Comparison of ENCODE assay signal across 8 mouse cellular contexts in the genomic region with DNA sequence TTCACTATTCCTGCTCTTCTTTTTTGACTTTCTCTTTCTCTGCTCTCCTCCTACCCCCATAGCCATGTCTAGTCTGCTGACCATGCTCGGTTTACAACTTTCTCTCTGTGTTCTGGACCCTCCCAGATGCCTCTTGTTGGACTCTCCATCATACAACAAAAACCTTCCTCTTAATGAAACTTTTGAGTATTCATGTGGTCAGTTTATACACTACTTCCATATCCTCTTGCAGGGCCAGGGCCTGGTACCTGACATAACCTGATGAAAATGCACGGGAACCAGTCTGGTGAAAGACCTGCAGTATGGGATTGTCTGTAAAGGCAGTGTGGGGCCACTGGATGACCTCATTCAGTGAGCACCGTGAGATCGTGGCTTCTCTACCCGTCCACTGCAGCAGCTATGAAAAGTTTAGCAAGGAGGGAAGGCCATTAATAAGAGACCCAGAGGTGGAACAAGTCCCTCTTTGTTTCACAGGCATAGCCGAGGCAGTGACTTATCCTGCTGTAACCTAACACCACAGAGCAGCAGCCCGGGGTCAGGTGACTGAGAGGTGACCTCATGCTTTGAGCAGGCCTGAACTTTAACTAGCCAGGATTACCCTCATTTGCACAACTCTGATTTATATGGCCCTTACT. TPM values are rescaled to one million over a fixed set of nuclear protein-coding genes. Genes with fewer than 3 reads are reported as not detected.
DNase-seq lines count a peak whose midpoint lies in the region; ATAC-seq and TF ChIP-seq lines count a peak whose summit lies in the region.
"Had no signal": no experiment of that assay in that cellular context is flagged by ENCODE, and none has a peak within 500 bp of the region (broad histone marks: within the 10 kb centered on the region; RNA-seq: fewer than 3 reads in every experiment).

No protein-coding gene starts in this region.

- H3K36me3 ChIP-seq in CH12.LX (replicated peaks in 1 of 2; ENCODE audit: control insufficient read depth in 1 of 2, insufficient read depth in 1 of 2, low read length in 1 of 2): no peaks in the 10 kb centered on the region
- no peaks in the 10 kb centered on the region for H3K36me3 ChIP-seq in forebrain, embryonic 16.5 days (ENCODE audit: control insufficient read depth, insufficient read depth)
- H3K36me3 ChIP-seq in kidney, embryonic 15.5 days: no peaks in the 10 kb centered on the region
- H3K36me3 ChIP-seq in neural tube, embryonic 12.5 days: 0 out of 2 replicates have a peak, but pooled peaks cover 2% of the 10 kb centered on the region

- no peak overlapping the region for H3K4me3 ChIP-seq in CH12.LX (replicated peaks in 1 of 3; ENCODE audit: low read depth in 2 of 3, low read length in 2 of 3, poor library complexity in 1 of 3)
- H3K4me3 ChIP-seq in forebrain, embryonic 16.5 days (replicated peaks; ENCODE audit: low read length): no peak overlapping the region
- no peak overlapping the region for H3K4me3 ChIP-seq in kidney, embryonic 15.5 days (replicated peaks)
- no peak overlapping the region for H3K4me3 ChIP-seq in neural tube, embryonic 12.5 days
- H3K4me3 ChIP-seq: erythroblast, embryonic 14.5 days had no signal

- TF ChIP-seq CTCF in CH12.LX (conservative IDR thresholded peaks at IDR 0.05 in 1 of 2, IDR thresholded peaks at IDR 0.05 in 1 of 2; ENCODE audit: low read depth in 2 of 2, low read length in 2 of 2): no peak

- H3K4me1 ChIP-seq in CH12.LX (ENCODE audit: control insufficient read depth in 1 of 2, insufficient read depth in 2 of 2): peaks cover 8 to 27% of the 10 kb centered on the region in 2 experiments; a peak in 3 of 4 replicates
- H3K4me1 ChIP-seq in forebrain, embryonic 16.5 days (replicated peaks; ENCODE audit: control insufficient read depth, insufficient read depth, low read length): peaks cover 11% of the 10 kb centered on the region
- H3K4me1 ChIP-seq in kidney, embryonic 15.5 days: peaks cover 30% of the 10 kb centered on the region
- H3K4me1 ChIP-seq in neural tube, embryonic 12.5 days: peaks cover 15% of the 10 kb centered on the region; the same call in 1 of the 2 replicates

- WGBS in forebrain, embryonic 16.5 days: 13% methylated on average over 7 of the region's 7 CpGs
- WGBS in kidney, embryonic 15.5 days: 19% methylated on average over 7 of the region's 7 CpGs
- 15% methylated on average over 7 of the region's 7 CpGs for WGBS in neural tube, embryonic 12.5 days

- DNase-seq in CH12.LX (ENCODE audit: extremely low read depth): peak; percentile 37
- peak; percentile 31 for DNase-seq in WW6 (ENCODE audit: low read depth, low spot score)
- no peak for DNase-seq in right cerebral cortex, postnatal 36 days (ENCODE audit: low spot score in 2 of 2)
- no peak for DNase-seq in spleen, postnatal 10 days (ENCODE audit: low spot score in 2 of 2)

- no peaks in the 10 kb centered on the region for H3K27me3 ChIP-seq in CH12.LX (replicated peaks)
- no peaks in the 10 kb centered on the region for H3K27me3 ChIP-seq in forebrain, embryonic 16.5 days (replicated peaks; ENCODE audit: control insufficient read depth, insufficient read depth, low read length)
- H3K27me3 ChIP-seq in kidney, embryonic 15.5 days: no peaks in the 10 kb centered on the region
- H3K27me3 ChIP-seq in neural tube, embryonic 12.5 days (replicated peaks): no peaks in the 10 kb centered on the region

- H3K27ac ChIP-seq in CH12.LX (ENCODE audit: insufficient read depth, low read depth): no peak overlapping the region
- no peak overlapping the region for H3K27ac ChIP-seq in forebrain, embryonic 16.5 days (ENCODE audit: low read length)
- peak overlapping the region; percentile 88 for H3K27ac ChIP-seq in kidney, embryonic 15.5 days
- no peak overlapping the region for H3K27ac ChIP-seq in neural tube, embryonic 12.5 days

- TF ChIP-seq EP300 in CH12.LX (IDR thresholded peaks at IDR 0.05; ENCODE audit: low read length): no peak

- in situ Hi-C loops in CH12.LX (cut with MboI; ENCODE audit: low pct_ligation_motif_present, low pct_unique_long_range_greater_than_20kb, low sequenced_read_pairs): no loop called here

- H3K4me2 ChIP-seq in CH12.LX (ENCODE audit: insufficient read depth, low read depth, poor library complexity, severe bottlenecking): 0 out of 2 replicates have a peak overlapping the region, but pooled peaks have one; percentile 11
- no peak overlapping the region for H3K4me2 ChIP-seq in forebrain, embryonic 16.5 days (ENCODE audit: low read length)
- no peak overlapping the region for H3K4me2 ChIP-seq in kidney, embryonic 15.5 days
- H3K4me2 ChIP-seq in neural tube, embryonic 12.5 days (replicated peaks): no peak overlapping the region

- dilution Hi-C loops in CH12.LX (cut with MboI; ENCODE audit: extremely low pct_ligation_motif_present, extremely low pct_unique_long_range_greater_than_20kb, low sequenced_read_pairs): no loop called here

- no peaks in the 10 kb centered on the region for H3K79me2 ChIP-seq in CH12.LX (replicated peaks; ENCODE audit: control insufficient read depth, extremely low read depth, insufficient read depth, poor library complexity, severe bottlenecking)

- no peak for TF ChIP-seq RAD21 in CH12.LX (IDR thresholded peaks at IDR 0.05; ENCODE audit: low read depth, low read length)

- no peak overlapping the region for H3K9ac ChIP-seq in CH12.LX (ENCODE audit: insufficient read depth, low read depth)
- no peak overlapping the region for H3K9ac ChIP-seq in forebrain, embryonic 16.5 days (replicated peaks; ENCODE audit: low read depth, low read length)
- peak overlapping the region; percentile 21; the same call in 1 of the 2 replicates for H3K9ac ChIP-seq in kidney, embryonic 15.5 days
- H3K9ac ChIP-seq in neural tube, embryonic 12.5 days: no peak overlapping the region

- ATAC-seq in forebrain, embryonic 16.5 days: peak; percentile 52; the same call in 1 of the 2 replicates
- peak; percentile 95 for ATAC-seq in kidney, embryonic 15.5 days (replicated peaks; ENCODE audit: low FRiP score)
- peak; percentile 86 for ATAC-seq in neural tube, embryonic 12.5 days (ENCODE audit: low FRiP score, low read depth)

- TF ChIP-seq POLR2A in CH12.LX (IDR thresholded peaks at IDR 0.05; ENCODE audit: low read depth, low read length): no peak

- H3K9me3 ChIP-seq in CH12.LX (replicated peaks; ENCODE audit: low read length): no peaks in the 10 kb centered on the region
- H3K9me3 ChIP-seq in forebrain, embryonic 16.5 days (ENCODE audit: control insufficient read depth, low read length): no peaks in the 10 kb centered on the region
- no peaks in the 10 kb centered on the region for H3K9me3 ChIP-seq in kidney, embryonic 15.5 days (replicated peaks)
- H3K9me3 ChIP-seq in neural tube, embryonic 12.5 days: no peaks in the 10 kb centered on the region

TF ChIP-seq in CH12.LX, 34 proteins besides CTCF, POLR2A, EP300 and RAD21:
- no peak for TF ChIP-seq CHD1 (IDR thresholded peaks at IDR 0.05; ENCODE audit: low read depth, low read length)
- TF ChIP-seq ETS1 (conservative IDR thresholded peaks at IDR 0.05; ENCODE audit: low read depth, low read length): peak; percentile 17; the same call in 1 of the 2 replicates
- TF ChIP-seq GABPA (IDR thresholded peaks at IDR 0.05; ENCODE audit: insufficient replicate concordance, low read depth, low read length): no peak
- TF ChIP-seq BHLHE40 (IDR thresholded peaks at IDR 0.05; ENCODE audit: low read depth, low read length): peak; percentile 85
- TF ChIP-seq JUN (IDR thresholded peaks at IDR 0.05; ENCODE audit: insufficient read depth, low read depth, low read length): no peak
- no peak for TF ChIP-seq POLR2AphosphoS2 (IDR thresholded peaks at IDR 0.05; ENCODE audit: low read depth, low read length)
- TF ChIP-seq MAZ (IDR thresholded peaks at IDR 0.05; ENCODE audit: low read depth, low read length): no peak
- no peak for TF ChIP-seq MAX (IDR thresholded peaks at IDR 0.05; ENCODE audit: low read length)
- TF ChIP-seq USF1 (IDR thresholded peaks at IDR 0.05; ENCODE audit: low read depth, low read length): peak; percentile 43
- no peak for TF ChIP-seq ZMIZ1 (IDR thresholded peaks at IDR 0.05; ENCODE audit: low read depth, low read length)
- no peak for TF ChIP-seq JUND (conservative IDR thresholded peaks at IDR 0.05; ENCODE audit: low read depth, low read length)
- no peak for TF ChIP-seq SIN3A (IDR thresholded peaks at IDR 0.05; ENCODE audit: low read length)
- no peak for TF ChIP-seq KAT2A (IDR thresholded peaks at IDR 0.05; ENCODE audit: insufficient replicate concordance, low read length)
- no peak for TF ChIP-seq IRF4 (IDR thresholded peaks at IDR 0.05; ENCODE audit: low read depth, low read length)
- no peak for TF ChIP-seq E2F4 (IDR thresholded peaks at IDR 0.05; ENCODE audit: insufficient replicate concordance, low read depth, low read length)
- no peak for TF ChIP-seq MEF2A (IDR thresholded peaks at IDR 0.05; ENCODE audit: borderline replicate concordance, low read depth, low read length)
- no peak for TF ChIP-seq MYC (IDR thresholded peaks at IDR 0.05; ENCODE audit: low read depth, low read length)
- no peak for TF ChIP-seq RCOR1 (conservative IDR thresholded peaks at IDR 0.05; ENCODE audit: low read depth, low read length)
- TF ChIP-seq MAFK (IDR thresholded peaks at IDR 0.05; ENCODE audit: insufficient replicate concordance, low read length): no peak
- no peak for TF ChIP-seq SMC3 (IDR thresholded peaks at IDR 0.05; ENCODE audit: low read depth, low read length)
- TF ChIP-seq MXI1 (IDR thresholded peaks at IDR 0.05; ENCODE audit: low read depth, low read length): no peak
- TF ChIP-seq ZNF384 (IDR thresholded peaks at IDR 0.05; ENCODE audit: low read depth, low read length): no peak
- no peak for TF ChIP-seq NRF1 (IDR thresholded peaks at IDR 0.05; ENCODE audit: low read depth, low read length)
- TF ChIP-seq USF2 (conservative IDR thresholded peaks at IDR 0.05; ENCODE audit: low read depth, low read length): no peak
- no peak for TF ChIP-seq PAX5 (IDR thresholded peaks at IDR 0.05; ENCODE audit: low read length)

RNA-seq across cellular contexts. Expression of a gene that starts 49.7 kb away (rescaled TPM):
- total RNA-seq in CH12.LX (2012; rRNA removed) (not detected in 2 replicates), CH12.LX (2014; rRNA removed) (not detected in 2 replicates)
- polyA plus RNA-seq in CH12.LX (2012; ENCODE audit: insufficient read length, low read depth): not detected in 2 replicates
- 4.7 and 5.9 TPM in 2 replicates for polyA plus RNA-seq in forebrain, embryonic 16.5 days (2015; fragmentation: Nextera tagmentation; extraction: Ambion mirVana)
- polyA plus RNA-seq in kidney, embryonic 15.5 days (2015; fragmentation: Nextera tagmentation; extraction: Ambion mirVana): 0.22 and 0.48 TPM in 2 replicates
- polyA plus RNA-seq in neural tube, embryonic 12.5 days (2016; fragmentation: Nextera tagmentation; extraction: Ambion mirVana): 2.4 and 2.7 TPM in 2 replicates
- polyA plus RNA-seq: erythroblast, embryonic 14.5 days had no signal

Comparison
In these comparisons a context has a peak if more than half of its experiments do, and no peak if none do; other contexts are left out.
1. DNase-seq: peak in CH12.LX (single experiment) and WW6 (single experiment); none in right cerebral cortex, postnatal 36 days (0 of 2) and spleen, postnatal 10 days (0 of 2).
2. Peak in every context shown above with its lines, with median percentiles within 50 percentile points of each other: ATAC-seq.